Mouse (Mus musculus) intestine, embryonic 14.5 days (tissue): ENCODE results near the gene Cyp2s1. TPM values are rescaled to one million over a fixed set of nuclear protein-coding genes. Genes with fewer than 3 reads are reported as not detected.
A peak's percentile ranks its signal among the peaks of the same experiment; 100 is the strongest.

ENCODE experiments used
- ATAC-seq: fragments of 200-750 bp; cut with Nextera tagmentation; replicated peaks from 2 replicates; pipeline ENCODE4 v1.8.0; 2017; ENCODE audit warnings: low read depth, moderate number of reproducible peaks, moderate TSS enrichment, moderate library complexity; ENCODE audit not compliant: low FRiP score, low TSS enrichment
- DNase-seq: peaks from one replicate; pipeline ENCODE4 v3.0.0-alpha.2; 2018; ENCODE audit warnings: low spot score
- H3K27ac ChIP-seq: fragments of 300-500 bp; sonication (generic); 2 replicates; pipeline ENCODE4 v1.5.1; 2014; ENCODE audit warnings: low read depth, mild to moderate bottlenecking, control low read depth
- H3K27me3 ChIP-seq: fragments of 300-500 bp; sonication (generic); replicated peaks from 2 replicates; pipeline ENCODE4 v1.6.1; 2014; ENCODE audit warnings: low read length, control low read depth; ENCODE audit not compliant: control insufficient read depth, insufficient read depth
- H3K36me3 ChIP-seq: fragments of 300-500 bp; sonication (generic); 2 replicates; pipeline ENCODE4 v1.6.1; 2014; ENCODE audit warnings: low read length, control low read depth; ENCODE audit not compliant: control insufficient read depth, insufficient read depth
- H3K4me1 ChIP-seq: fragments of 300-500 bp; sonication (generic); replicated peaks from 2 replicates; pipeline ENCODE4 v1.6.1; 2014; ENCODE audit warnings: low read length, control low read depth, mixed read lengths; ENCODE audit not compliant: control insufficient read depth, insufficient read depth
- H3K4me2 ChIP-seq: fragments of 300-500 bp; sonication (generic); 2 replicates; pipeline ENCODE4 v1.6.1; 2014; ENCODE audit warnings: low read length
- H3K4me3 ChIP-seq: fragments of 300-500 bp; sonication (generic); 2 replicates; pipeline ENCODE4 v1.5.1; 2014; ENCODE audit warnings: low read depth, low read length, control low read depth, mixed read lengths
- H3K9ac ChIP-seq: fragments of 300-500 bp; sonication (generic); 2 replicates; pipeline ENCODE4 v1.6.1; 2014; ENCODE audit warnings: mild to moderate bottlenecking, low read length
- H3K9me3 ChIP-seq: fragments of 300-500 bp; sonication (generic); 2 replicates; pipeline ENCODE4 v1.6.1; 2016; ENCODE audit warnings: low read length, control low read depth; ENCODE audit not compliant: control insufficient read depth
- WGBS: fragments of 180-500 bp; shearing (Covaris S2); extraction: QIAGEN DNeasy Blood & Tissue Kit; methylation state at CpG from one replicate; pipeline ENCODE4 v1.1.7; 2014; 5-methylcytosine and 5-hydroxymethylcytosine counted together
- polyA plus RNA-seq: library from polyadenylated mRNA; unstranded; fragments of >200 nt; fragmentation: Nextera tagmentation; extraction: Ambion mirVana; gene quantifications from 2 replicates; pipeline ENCODE4 v1.2.1, GENCODE M21; 2014

Gene Cyp2s1
- polyA plus RNA-seq, 1 experiment from 2014 or later = 34.6 TPM

- peak; percentile 90 for ATAC-seq
- peaks cover 13% of the 10 kb centered on the region; the same call in 1 of the 2 replicates for H3K36me3 ChIP-seq
- 0% methylated on average over 24 of the region's 30 CpGs for WGBS
Measured at GRCm38 (mm10) chr7:25788220-25789128, 28.2 kb downstream of the Cyp2s1 start, which contains the start of gene Axl. TSS of gene Axl (minus strand) at chr7:25788705.

DNA sequence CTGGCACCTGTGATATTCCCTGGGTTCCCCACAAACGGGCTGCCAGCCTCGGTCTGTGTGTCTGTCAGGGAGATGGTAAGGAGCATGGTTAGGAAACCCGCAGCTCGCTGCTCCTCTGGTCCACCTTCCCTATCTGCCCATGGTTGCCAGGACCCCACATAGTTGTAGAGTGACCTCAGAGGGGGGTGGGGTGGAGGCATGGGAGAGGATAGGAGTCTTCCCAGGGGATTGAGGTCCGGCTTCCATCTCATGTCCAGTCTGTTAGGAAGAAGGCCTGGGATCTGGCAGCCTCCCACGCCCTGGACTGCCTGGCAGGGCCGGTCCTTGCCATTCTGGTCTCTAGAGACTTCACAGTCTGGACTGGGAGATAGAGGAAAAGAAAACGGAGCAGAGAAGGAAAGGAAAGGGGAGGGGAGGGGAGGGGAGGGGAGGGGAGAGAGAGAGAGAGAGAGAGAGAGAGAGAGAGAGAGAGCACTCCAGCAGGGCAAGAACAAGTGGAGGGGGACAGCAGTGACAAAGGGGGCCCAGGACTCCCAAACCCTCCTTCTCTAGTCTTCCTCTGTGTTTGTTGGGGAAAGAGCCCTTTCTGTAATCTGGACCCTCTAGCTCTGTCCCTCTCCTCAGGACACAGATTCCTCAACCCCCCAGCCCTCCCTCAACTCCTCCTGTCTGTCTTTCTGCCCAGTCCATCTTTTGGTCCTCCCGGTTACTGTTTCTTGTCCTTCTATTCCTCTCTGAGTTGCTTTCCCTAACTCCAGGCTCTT lies 29.1 kb downstream of the Cyp2s1 start:
- Histone ChIP-seq H3K4me1 (peaks cover 22% of the 10 kb centered on the region), H3K4me2 (peak overlapping the region; percentile 64), H3K4me3 (peak overlapping the region; percentile 65), H3K27ac (no peak overlapping the region), H3K9me3 (no peaks in the 10 kb centered on the region), H3K36me3 (peaks cover 20% of the 10 kb centered on the region; the same call in 1 of the 2 replicates), H3K9ac (peak overlapping the region; percentile 55), H3K27me3 (no peaks in the 10 kb centered on the region)
- DNase-seq (no peak), ATAC-seq (0 out of 2 replicates have a peak, but pooled peaks have one; percentile 0)
- WGBS = 21% methylated on average over 9 of the region's 9 CpGs

More at GRCm38 (mm10) chr7:25788220-25789128, 28.2 kb downstream of the Cyp2s1 start, which contains the start of gene Axl:
- no peaks in the 10 kb centered on the region for H3K9me3 ChIP-seq
- peaks cover 20% of the 10 kb centered on the region for H3K4me1 ChIP-seq
- peak within 1 kb of the TSS; percentile 55 for H3K9ac ChIP-seq
- DNase-seq = peak; percentile 92
- H3K4me2 ChIP-seq = peak within 1 kb of the TSS; percentile 64
- H3K27me3 ChIP-seq = no peaks in the 10 kb centered on the region
- H3K4me3 ChIP-seq = peak within 1 kb of the TSS; percentile 65
- H3K27ac ChIP-seq = peak within 1 kb of the TSS; percentile 76

DNA sequence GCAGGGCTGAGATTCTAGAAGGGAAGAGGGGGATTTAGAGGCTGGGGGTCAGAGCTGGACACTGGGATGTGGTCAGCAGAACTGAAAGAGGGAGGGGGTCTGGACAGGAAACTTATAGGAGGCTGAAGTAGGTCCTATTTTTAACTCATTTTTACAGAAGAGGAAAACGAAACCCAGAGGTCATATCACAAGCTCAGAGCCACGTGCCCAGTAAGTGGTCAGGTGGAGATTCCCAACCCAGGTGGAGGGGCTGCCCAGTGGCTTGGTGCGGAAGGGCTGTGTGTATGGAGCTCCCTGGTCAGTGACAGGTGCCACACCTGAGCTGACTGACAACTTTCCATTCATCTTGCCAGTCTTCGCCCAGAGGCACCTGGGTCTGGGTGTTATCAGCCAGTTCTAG lies 29.7 kb downstream of the Cyp2s1 start:
- no peaks in the 10 kb centered on the region for H3K9me3 ChIP-seq
- H3K27ac ChIP-seq = no peak overlapping the region
- H3K9ac ChIP-seq = no peak overlapping the region
- H3K4me2 ChIP-seq = peak overlapping the region; percentile 64
- DNase-seq (no peak), ATAC-seq (no peak)
- H3K4me3 ChIP-seq = 0 out of 2 replicates have a peak overlapping the region, but pooled peaks have one; percentile 65
- no peaks in the 10 kb centered on the region for H3K27me3 ChIP-seq
- 57% methylated on average over 4 of the region's 4 CpGs for WGBS
- peaks cover 27% of the 10 kb centered on the region for H3K4me1 ChIP-seq
- H3K36me3 ChIP-seq = peaks cover 20% of the 10 kb centered on the region; the same call in 1 of the 2 replicates

DNA sequence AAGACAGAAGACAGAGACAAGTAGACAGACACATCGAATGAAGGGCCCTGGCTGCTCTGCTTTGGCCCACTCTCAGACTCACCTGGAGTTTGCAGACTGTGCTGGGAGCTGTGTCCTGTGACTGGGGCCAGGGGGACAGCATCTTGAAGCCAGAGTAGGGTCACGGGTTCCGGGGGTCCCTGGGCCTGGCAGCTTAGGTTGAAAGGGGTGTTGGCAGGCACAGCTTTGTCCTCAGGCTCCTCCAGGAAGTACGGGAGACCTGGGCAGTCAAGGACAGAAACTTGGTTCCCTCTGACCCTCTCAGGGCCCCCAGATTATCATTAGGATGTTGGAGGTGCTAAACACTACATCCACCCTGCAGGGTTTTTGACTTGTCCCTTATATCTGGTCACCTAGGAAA lies 31.0 kb downstream of the Cyp2s1 start:
- Histone ChIP-seq H3K27me3 (no peaks in the 10 kb centered on the region), H3K27ac (no peak overlapping the region), H3K36me3 (peaks cover 24% of the 10 kb centered on the region; the same call in 1 of the 2 replicates), H3K4me2 (no peak overlapping the region), H3K9me3 (no peaks in the 10 kb centered on the region), H3K9ac (no peak overlapping the region), H3K4me1 (peaks cover 37% of the 10 kb centered on the region), H3K4me3 (no peak overlapping the region)
- WGBS = 73% methylated on average over 4 of the region's 4 CpGs
- no peak for DNase-seq
- no peak for ATAC-seq

GRCm38 (mm10) chr7:25784808-25785207 lies 31.9 kb downstream of the Cyp2s1 start:
- no peak overlapping the region for H3K9ac ChIP-seq
- H3K27me3 ChIP-seq = no peaks in the 10 kb centered on the region
- H3K27ac ChIP-seq = no peak overlapping the region
- ATAC-seq (no peak), DNase-seq (no peak)
- no peaks in the 10 kb centered on the region for H3K9me3 ChIP-seq
- H3K4me2 ChIP-seq = no peak overlapping the region
- 62% methylated on average over 1 of the region's 1 CpGs for WGBS
- H3K36me3 ChIP-seq = peaks cover 24% of the 10 kb centered on the region; the same call in 1 of the 2 replicates
- H3K4me1 ChIP-seq = peaks cover 34% of the 10 kb centered on the region
- no peak overlapping the region for H3K4me3 ChIP-seq

DNA sequence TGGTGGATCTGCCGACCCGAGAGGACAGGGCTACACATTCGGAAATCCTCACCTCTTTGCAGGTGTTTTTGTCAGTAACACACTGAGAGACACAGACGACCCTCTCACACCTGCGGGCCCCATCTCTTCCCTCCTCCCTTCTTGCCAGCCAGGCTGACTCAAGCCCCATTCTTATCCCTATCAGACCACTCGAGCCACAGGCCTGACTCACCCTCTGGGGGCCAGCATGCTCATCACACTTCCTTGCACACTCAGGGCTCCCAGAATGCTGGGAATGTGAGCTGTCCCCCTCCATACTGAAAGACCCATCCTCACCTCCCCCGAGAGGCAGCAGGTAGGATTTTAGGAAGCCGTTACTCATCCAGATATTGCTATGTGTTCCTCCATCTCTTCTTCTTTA lies 33.0 kb downstream of the Cyp2s1 start:
- Histone ChIP-seq H3K27ac (no peak overlapping the region), H3K36me3 (peaks cover 25% of the 10 kb centered on the region; the same call in 1 of the 2 replicates), H3K9ac (no peak overlapping the region), H3K9me3 (no peaks in the 10 kb centered on the region), H3K4me3 (no peak overlapping the region), H3K4me2 (no peak overlapping the region), H3K4me1 (peaks cover 27% of the 10 kb centered on the region), H3K27me3 (no peaks in the 10 kb centered on the region)
- 58% methylated on average over 8 of the region's 8 CpGs for WGBS
- no peak for DNase-seq
- ATAC-seq = no peak

DNA sequence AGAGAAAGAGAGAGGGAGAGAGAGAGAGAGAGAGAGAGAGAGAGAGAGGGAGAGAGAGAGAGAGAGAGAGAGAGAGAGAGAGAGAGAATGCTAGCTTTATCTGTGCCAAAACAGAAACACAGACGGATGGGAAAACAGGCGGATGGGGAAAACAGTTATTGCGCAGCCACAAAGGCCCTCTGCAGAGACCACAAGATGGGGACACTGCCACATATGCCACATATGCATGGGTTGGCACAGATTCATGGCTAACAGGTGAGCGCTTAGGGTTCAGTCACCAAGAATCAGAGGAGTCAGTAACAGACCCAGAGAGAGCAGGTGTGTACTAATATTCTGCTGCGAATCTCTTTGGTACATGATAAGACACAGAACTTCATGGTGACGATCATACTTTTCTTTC lies 34.0 kb downstream of the Cyp2s1 start:
- ATAC-seq (no peak), DNase-seq (no peak)
- peaks cover 35% of the 10 kb centered on the region for H3K36me3 ChIP-seq
- 0 out of 2 replicates have a peak overlapping the region, but pooled peaks have one; percentile 5 for H3K9ac ChIP-seq
- no peak overlapping the region for H3K4me3 ChIP-seq
- peaks cover 27% of the 10 kb centered on the region for H3K4me1 ChIP-seq
- H3K27me3 ChIP-seq = no peaks in the 10 kb centered on the region
- H3K27ac ChIP-seq = peak overlapping the region; percentile 78; the same call in 1 of the 2 replicates
- H3K9me3 ChIP-seq = no peaks in the 10 kb centered on the region
- 60% methylated on average over 6 of the region's 6 CpGs for WGBS
- 0 out of 2 replicates have a peak overlapping the region, but pooled peaks have one; percentile 11 for H3K4me2 ChIP-seq

DNA sequence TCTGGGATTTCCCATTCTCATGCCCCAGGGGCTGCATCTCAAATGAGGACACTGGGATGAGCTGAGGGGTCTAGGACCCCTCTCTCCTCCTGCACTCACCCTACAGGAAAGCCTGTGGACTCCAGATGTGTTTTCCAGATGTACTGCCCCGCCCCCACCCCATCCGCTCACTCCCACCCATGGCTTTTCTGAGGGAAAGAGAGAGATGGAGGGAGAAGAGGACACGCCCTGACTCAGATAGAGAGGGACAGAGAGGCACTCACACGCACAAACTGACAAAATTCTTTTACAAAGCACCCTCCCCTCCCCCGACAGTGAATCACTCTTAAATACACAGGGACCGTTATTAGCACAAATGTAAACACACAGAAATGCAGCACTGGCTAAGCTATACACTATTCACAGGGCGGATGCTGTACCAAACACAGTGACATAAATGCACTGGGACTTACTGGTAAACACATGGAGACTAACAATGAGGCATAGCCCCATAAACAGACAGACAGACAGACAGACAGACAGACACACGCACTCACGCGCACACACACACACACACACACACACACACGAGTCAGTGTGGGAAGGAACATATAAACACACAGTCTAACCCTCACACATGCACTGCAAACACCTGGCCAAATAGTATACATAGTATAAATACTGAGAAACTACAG lies 34.6 kb downstream of the Cyp2s1 start:
- WGBS = 17% methylated on average over 11 of the region's 11 CpGs
- peak overlapping the region; percentile 25 for H3K4me3 ChIP-seq
- peaks cover 21% of the 10 kb centered on the region for H3K4me1 ChIP-seq
- H3K4me2 ChIP-seq = peak overlapping the region; percentile 65
- ATAC-seq (peak; percentile 69), DNase-seq (peak; percentile 61)
- H3K36me3 ChIP-seq = peaks cover 38% of the 10 kb centered on the region
- H3K27me3 ChIP-seq = no peaks in the 10 kb centered on the region
- peak overlapping the region; percentile 45 for H3K9ac ChIP-seq
- H3K9me3 ChIP-seq = no peaks in the 10 kb centered on the region
- H3K27ac ChIP-seq = peak overlapping the region; percentile 78
